Mouse (Mus musculus): ENCODE results near the gene Etnk2.

- TF ChIP-seq CTCF (conservative IDR thresholded peaks at IDR 0.05; ENCODE audit: insufficient read depth, insufficient read length, low read depth, low read length) = no peak; the same call in 1 of the 2 replicates
- no peak for TF ChIP-seq POLR2A (IDR thresholded peaks at IDR 0.05; ENCODE audit: low read depth, low read length)
Measured at GRCm38 (mm10) chr1:133366951-133367605, 3.7 kb downstream of the Etnk2 start.

All from kidney, adult 2 months (tissue).